Mouse (Mus musculus) cortical plate, adult 2 months (tissue): ENCODE results near the gene Slc2a1. TPM values are rescaled to one million over a fixed set of nuclear protein-coding genes. Genes with fewer than 3 reads are reported as not detected.

Source experiments
- H3K27ac ChIP-seq: fragments of 200-500 bp; 2 replicates; pipeline ENCODE4 v1.5.1; 2012; ENCODE audit warnings: low read length, control low read depth, inconsistent platforms; ENCODE audit not compliant: insufficient read depth
- H3K4me1 ChIP-seq: fragments of 200-500 bp; 2 replicates; pipeline ENCODE4 v1.6.1; 2011; ENCODE audit warnings: low read length; ENCODE audit not compliant: control insufficient read depth, insufficient read depth
- H3K4me3 ChIP-seq: fragments of 200-500 bp; 2 replicates; pipeline ENCODE4 v1.5.1; 2011; ENCODE audit warnings: mild to moderate bottlenecking, low read length, control low read depth; ENCODE audit not compliant: insufficient read depth
- CTCF ChIP-seq: fragments of 200-500 bp; IDR thresholded peaks from 2 replicates; pipeline ENCODE4 v1.5.1; 2011; ENCODE audit warnings: mild to moderate bottlenecking, control low read depth, low read length; ENCODE audit not compliant: insufficient read depth; ENCODE audit errors: extremely low read depth
- POLR2A ChIP-seq: fragments of 200-500 bp; IDR thresholded peaks from 2 replicates; pipeline ENCODE4 v1.6.1; 2011; ENCODE audit warnings: mild to moderate bottlenecking, low read length, control low read depth; ENCODE audit not compliant: insufficient read depth; ENCODE audit errors: extremely low read depth
- polyA plus RNA-seq: library from polyadenylated mRNA; depleted of rRNA; stranded (reverse); fragments of >200 nt; gene quantifications from 2 replicates; pipeline ENCODE4 v1.2.3, GENCODE M21; 2012

Gene Slc2a1
- polyA plus RNA-seq, 1 experiment, result 112 TPM

DNA sequence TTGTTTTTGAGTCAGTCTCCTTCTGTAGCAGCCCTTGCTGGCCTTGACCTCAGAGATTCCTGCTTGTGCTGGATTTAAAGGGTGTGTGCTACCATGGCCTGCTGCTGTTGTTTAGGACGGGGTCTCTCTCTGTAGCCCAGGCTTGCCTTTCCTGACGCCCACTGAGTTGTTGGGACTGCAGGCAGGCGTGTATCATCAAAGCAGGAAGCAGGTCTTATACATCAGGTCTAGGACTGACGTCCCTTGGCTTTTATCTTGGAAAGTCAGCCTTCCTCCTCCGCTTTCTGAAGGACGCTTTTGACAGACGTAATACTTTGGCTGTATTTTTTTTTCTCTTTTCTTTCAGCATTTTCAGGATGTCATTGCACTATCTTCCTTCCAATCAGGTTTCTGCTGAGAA lies 57.4 kb downstream of the Slc2a1 start:
- TF ChIP-seq CTCF (no peak), POLR2A (no peak)
- Histone ChIP-seq H3K27ac (no peak overlapping the region), H3K4me1 (no peaks in the 10 kb centered on the region), H3K4me3 (no peak overlapping the region)

DNA sequence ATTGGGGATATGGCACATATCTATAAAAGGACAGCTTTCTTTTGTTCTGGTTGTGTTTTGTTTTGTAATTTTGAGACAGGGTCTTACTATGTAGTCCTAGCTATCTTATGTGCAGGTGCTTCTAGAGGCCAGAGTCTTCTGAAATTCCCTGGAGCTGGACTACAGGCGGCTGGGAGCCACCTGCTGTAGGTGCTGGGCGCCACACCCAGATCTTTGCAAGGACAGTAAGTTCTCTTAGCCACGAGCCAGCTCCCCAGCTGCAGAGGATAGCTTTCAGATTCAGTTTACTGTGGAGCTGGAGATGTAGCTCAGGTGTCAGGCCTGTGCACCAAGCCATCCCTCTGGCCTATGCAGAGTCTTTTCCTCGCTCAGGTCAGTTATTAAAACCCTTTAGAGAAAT lies 58.6 kb downstream of the Slc2a1 start:
- no peak overlapping the region for H3K4me3 ChIP-seq
- no peak overlapping the region for H3K27ac ChIP-seq
- H3K4me1 ChIP-seq, result peaks cover 2% of the 10 kb centered on the region; the same call in 1 of the 2 replicates
- TF ChIP-seq POLR2A, result no peak
- no peak for TF ChIP-seq CTCF

DNA sequence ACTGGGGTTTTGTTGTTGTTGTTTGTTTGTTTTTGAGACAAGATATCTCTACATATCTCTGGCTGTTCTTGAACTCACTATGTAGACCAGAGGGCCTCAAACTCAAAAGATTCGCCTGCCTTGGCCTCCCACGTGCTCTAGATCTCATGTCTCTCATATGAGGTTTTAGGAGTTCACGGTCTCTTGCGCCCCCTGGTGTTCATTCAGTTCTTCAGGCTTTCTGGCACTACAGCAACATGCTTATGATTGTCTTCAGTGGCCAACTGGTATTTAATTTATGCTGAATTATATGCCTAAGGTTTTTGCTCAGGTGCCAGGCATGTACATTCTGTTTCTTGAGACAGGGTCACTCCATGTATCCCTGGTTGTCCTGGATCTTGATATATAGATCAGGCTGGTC lies 59.2 kb downstream of the Slc2a1 start:
- no peak for TF ChIP-seq POLR2A
- TF ChIP-seq CTCF, result peak; percentile 94
- no peak overlapping the region for H3K27ac ChIP-seq
- peaks cover 2% of the 10 kb centered on the region; the same call in 1 of the 2 replicates for H3K4me1 ChIP-seq
- H3K4me3 ChIP-seq, result no peak overlapping the region

DNA sequence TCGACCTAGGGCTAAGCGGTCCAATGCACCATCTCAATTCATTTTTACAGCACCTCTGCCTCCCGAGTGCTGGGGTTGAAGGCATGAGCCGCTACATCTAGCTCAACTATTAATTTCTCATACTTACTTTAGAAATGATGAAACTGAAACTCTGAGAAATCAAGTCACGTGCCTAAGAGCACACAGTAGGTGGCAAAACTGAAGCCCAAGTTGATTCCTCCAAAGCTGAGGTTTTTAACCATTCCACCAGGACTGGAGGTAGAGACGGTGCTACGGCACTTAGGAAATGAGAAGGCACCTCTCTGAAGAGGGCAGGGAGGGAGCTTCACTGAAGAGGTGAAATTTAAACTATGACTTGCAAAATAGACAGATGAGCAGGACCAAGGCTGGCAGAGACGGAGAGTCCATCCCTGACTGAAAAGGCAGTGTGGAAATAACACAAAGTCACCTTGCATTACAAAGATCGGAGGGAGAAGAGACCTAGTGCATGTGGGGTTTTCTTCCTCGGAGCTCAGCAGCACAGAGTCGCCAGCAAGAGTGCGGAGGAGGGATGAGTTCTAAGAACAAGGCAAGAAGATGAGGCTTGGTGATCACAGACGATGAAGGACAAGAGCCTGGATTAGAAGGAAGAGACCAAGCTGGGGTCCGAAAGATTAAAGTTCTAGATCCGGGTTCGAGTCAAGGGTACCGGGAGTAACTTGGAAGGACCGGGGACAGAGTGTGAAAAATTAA lies 64.6 kb downstream of the Slc2a1 start:
- H3K4me3 ChIP-seq, result peak overlapping the region; percentile 94
- peak overlapping the region; percentile 75; the same call in 1 of the 2 replicates for H3K27ac ChIP-seq
- TF ChIP-seq CTCF (no peak), POLR2A (no peak)
- peaks cover 4% of the 10 kb centered on the region; the same call in 1 of the 2 replicates for H3K4me1 ChIP-seq

DNA sequence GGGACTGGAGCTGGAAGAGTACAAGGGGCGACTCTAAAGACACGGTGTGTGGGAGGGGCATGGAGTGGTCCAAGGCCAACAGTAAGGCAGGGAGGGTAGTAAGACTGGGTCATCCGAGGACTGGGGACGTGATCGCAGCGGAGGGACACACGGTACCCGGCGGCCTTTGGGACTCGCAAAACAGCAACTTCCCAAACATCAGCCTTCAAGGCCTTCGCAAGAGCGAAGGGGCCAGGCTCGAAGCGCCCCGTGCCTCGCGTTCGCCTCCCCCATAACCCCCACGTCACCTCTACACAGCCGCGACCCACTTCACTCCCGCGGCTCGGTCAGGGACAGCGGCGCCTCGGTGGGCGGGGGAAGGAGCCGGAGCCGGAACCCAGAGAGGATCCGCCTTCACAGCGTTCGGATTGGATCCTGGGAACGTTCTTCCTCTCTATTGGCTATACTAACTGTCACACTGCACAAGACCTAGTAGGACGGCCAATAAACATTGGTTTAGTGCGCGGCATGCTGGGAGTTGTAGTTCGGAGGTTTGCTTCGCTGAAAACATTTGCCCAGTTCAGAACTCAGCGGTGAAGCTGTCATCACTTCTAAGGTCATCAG lies 65.4 kb downstream of the Slc2a1 start, which contains the start of gene Zfp691:
TSS of gene Zfp691 (minus strand) at position 345 of the 603 bp plus-strand sequence.
- Histone ChIP-seq H3K4me3 (peak within 1 kb of the TSS; percentile 94), H3K27ac (peak within 1 kb of the TSS; percentile 75), H3K4me1 (peaks cover 4% of the 10 kb centered on the region; the same call in 1 of the 2 replicates)
- no peak for TF ChIP-seq CTCF
- peak; percentile 78; the same call in 1 of the 2 replicates for TF ChIP-seq POLR2A

DNA sequence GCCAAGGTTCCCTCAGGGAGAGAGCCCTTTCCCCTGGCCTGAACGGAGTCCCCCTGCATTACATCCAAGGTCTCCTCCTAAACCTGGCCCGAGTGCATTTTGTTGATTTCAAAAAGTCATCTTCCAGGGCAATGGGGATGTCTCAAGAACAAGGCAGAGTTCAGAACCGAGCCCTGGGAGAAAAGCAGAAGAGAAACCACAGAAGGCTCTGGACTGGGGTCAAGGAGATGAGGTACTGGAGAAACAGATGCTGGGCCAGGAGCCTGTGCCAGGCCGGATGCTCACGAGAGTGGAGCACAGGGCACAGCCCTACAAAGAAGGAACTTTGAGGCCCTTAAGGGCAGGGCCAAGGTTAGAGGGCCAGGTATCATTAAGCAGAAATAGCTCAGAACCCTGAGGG lies 69.2 kb downstream of the Slc2a1 start:
- H3K27ac ChIP-seq, result no peak overlapping the region
- no peak overlapping the region for H3K4me3 ChIP-seq
- TF ChIP-seq POLR2A (no peak), CTCF (no peak)
- peaks cover 2% of the 10 kb centered on the region; the same call in 1 of the 2 replicates for H3K4me1 ChIP-seq

DNA sequence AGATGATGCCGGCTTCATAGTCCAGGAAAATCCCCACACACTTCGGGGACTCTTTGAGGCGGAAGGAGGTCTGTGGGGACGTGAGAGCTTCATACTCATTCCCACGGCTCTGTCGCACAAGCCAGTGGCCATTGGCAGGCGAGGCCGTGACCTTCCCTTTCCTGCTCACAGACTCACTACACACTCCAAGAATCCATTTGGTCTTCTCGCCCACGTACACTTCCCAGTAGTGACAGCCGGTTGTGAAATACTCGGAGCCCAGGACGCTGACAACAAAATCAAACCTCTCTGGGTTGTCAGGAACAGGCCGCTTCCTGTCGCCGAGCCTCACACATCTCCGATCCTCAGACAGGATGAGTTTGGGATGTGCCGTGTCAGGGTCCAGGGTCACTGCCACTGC lies 69.8 kb downstream of the Slc2a1 start:
- TF ChIP-seq POLR2A (no peak), CTCF (no peak)
- Histone ChIP-seq H3K4me3 (no peak overlapping the region), H3K4me1 (no peaks in the 10 kb centered on the region), H3K27ac (no peak overlapping the region)

DNA sequence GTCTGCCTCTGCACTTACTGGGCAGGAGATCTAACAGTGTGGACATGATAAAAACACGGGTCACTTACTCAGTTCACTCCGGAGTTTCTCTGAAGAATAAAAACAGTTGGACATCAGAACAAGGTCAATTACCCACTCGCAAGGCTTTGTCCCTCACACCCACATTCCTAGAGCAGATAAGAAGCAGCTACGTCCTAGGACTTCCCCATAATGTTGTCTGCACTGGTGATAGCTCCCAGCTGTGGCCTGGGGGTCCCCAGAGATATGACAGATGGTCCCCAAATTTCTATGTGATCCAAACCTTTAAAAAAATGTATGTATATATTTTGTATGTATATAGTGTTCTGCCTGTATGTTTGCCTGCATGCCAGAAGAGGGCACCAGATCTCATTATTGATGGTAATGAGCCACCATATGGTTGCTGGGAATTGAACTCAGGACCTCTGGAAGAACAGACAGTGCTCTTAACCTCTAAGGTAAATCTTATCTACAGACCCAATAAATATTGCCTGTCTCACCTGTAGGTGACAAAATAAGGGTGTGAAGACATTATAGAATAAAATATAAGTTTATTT lies 71.7 kb downstream of the Slc2a1 start:
- H3K27ac ChIP-seq, result no peak overlapping the region
- no peak overlapping the region for H3K4me3 ChIP-seq
- no peaks in the 10 kb centered on the region; the same call in 1 of the 2 replicates for H3K4me1 ChIP-seq
- TF ChIP-seq POLR2A (no peak), CTCF (no peak)

DNA sequence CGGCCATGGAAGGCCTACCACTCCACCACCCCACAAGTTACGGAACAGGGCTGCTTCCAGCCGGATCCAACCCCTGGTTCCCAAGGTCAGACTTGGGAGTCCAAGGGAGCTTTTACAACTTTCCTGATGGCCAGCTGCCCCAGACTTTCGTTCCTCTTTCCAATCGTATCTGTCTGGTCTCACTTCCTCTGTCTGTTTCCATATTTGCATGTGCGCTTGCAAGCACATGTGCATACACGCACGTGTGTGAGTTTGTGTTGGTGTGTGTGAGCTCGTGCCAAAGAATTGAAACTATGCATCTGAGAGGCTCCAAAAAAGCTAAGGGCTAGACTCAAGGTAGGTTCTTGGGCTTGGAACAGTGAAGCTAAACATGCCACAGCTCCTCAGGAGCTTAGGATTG lies 72.9 kb downstream of the Slc2a1 start:
- Histone ChIP-seq H3K4me1 (no peaks in the 10 kb centered on the region; the same call in 1 of the 2 replicates), H3K27ac (0 out of 2 replicates have a peak overlapping the region, but pooled peaks have one; percentile 53), H3K4me3 (no peak overlapping the region)
- no peak for TF ChIP-seq CTCF
- no peak for TF ChIP-seq POLR2A

DNA sequence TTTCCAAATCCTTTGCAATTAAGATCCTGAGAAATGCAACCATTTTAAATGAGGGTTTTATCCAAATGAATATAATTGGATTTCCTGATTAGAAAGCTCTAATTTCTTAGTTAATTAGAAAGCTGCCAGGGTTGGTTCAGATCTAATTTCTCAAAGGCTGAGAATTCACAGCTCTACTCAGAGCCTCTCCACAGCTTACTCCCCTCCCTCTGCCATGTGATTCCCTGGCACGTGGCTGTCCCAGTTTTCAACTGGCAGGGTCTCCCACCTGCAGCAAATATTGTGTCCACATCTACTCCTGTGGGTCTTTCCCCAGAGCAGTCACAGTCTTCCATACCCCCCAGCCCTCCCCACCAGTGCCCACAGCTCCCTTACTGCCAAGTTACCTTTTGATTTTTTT lies 75.0 kb downstream of the Slc2a1 start:
- no peak for TF ChIP-seq POLR2A
- no peak for TF ChIP-seq CTCF
- Histone ChIP-seq H3K4me3 (no peak overlapping the region), H3K27ac (no peak overlapping the region), H3K4me1 (no peaks in the 10 kb centered on the region; the same call in 1 of the 2 replicates)
